Mouse (Mus musculus) liver, postnatal 0 days (tissue): ENCODE measurements around the gene Acad12.

Source experiments
- CTCF ChIP-seq: sonication (generic); IDR thresholded peaks from 2 replicates; pipeline ENCODE4 v1.5.1; 2016; ENCODE audit warnings: antibody characterized with exemption, low read depth
- EP300 ChIP-seq: IDR thresholded peaks from 2 replicates; pipeline ENCODE4 v1.6.1; 2016; ENCODE audit warnings: antibody characterized with exemption, low read depth, mild to moderate bottlenecking

DNA sequence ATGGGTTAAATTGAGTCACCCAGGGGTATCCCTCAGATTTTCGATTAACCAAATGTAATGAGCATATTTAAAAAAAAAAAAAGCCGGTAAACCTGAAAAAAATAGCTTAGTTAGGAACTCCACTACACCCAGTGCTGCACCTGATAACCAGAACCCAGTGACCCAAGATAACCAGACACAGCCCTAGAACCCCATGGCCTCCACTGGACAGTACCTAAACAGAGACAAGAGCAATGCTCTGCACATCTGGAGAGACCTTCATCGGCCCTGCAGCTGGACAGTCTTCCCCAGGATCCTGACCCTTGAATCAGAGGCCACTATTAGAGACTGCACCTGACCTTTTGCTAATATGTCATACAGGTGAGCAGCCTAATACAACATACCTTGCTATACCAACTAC, 71.7 kb downstream of the Acad12 start:
- 0 out of 2 replicates have a peak, but pooled peaks have one; percentile 26 for TF ChIP-seq EP300
- no peak for TF ChIP-seq CTCF
